Mouse (Mus musculus) ES-Bruce4 (cell line): ENCODE results near the gene Baiap2l1. TPM values are rescaled to one million over a fixed set of nuclear protein-coding genes. Genes with fewer than 3 reads are reported as not detected.

Experiments used
- H3K27ac ChIP-seq: 2 replicates; pipeline ENCODE4 v1.5.1; 2012; ENCODE audit warnings: low read length, inconsistent platforms; ENCODE audit not compliant: insufficient read depth
- H3K27me3 ChIP-seq: 2 replicates; pipeline ENCODE4 v1.6.1; 2012; ENCODE audit warnings: mild to moderate bottlenecking, low read length, inconsistent platforms; ENCODE audit not compliant: control insufficient read depth, poor library complexity, insufficient read depth, severe bottlenecking
- H3K36me3 ChIP-seq: 2 replicates; pipeline ENCODE4 v1.6.1; 2012; ENCODE audit warnings: inconsistent platforms, mild to moderate bottlenecking, low read length, moderate library complexity; ENCODE audit not compliant: control insufficient read depth, poor library complexity, insufficient read depth, severe bottlenecking
- H3K4me1 ChIP-seq: one replicate; pipeline ENCODE4 v1.8.1; 2011; ENCODE audit warnings: low read length; ENCODE audit not compliant: control insufficient read depth, insufficient read depth
- H3K4me3 ChIP-seq: 2 replicates; pipeline ENCODE4 v1.5.1; 2011; ENCODE audit warnings: low read depth, mild to moderate bottlenecking, low read length
- H3K9ac ChIP-seq: 2 replicates; pipeline ENCODE4 v1.6.1; 2012; ENCODE audit warnings: low read depth, mild to moderate bottlenecking, inconsistent platforms; ENCODE audit not compliant: poor library complexity, severe bottlenecking
- H3K9me3 ChIP-seq: replicated peaks from 2 replicates; pipeline ENCODE4 v1.6.1; 2012; ENCODE audit warnings: mild to moderate bottlenecking, low read length, inconsistent platforms; ENCODE audit not compliant: control insufficient read depth, poor library complexity, insufficient read depth, severe bottlenecking
- CTCF ChIP-seq: IDR thresholded peaks from one replicate; pipeline ENCODE4 v1.8.1; 2011; ENCODE audit warnings: low read depth, low read length
- EP300 ChIP-seq: IDR thresholded peaks from 2 replicates; pipeline ENCODE4 v1.6.1; 2011; ENCODE audit warnings: low read depth, low read length; ENCODE audit not compliant: insufficient read depth
- POLR2A ChIP-seq: IDR thresholded peaks from one replicate; pipeline ENCODE4 v1.8.1; 2011; ENCODE audit warnings: low read length; ENCODE audit not compliant: insufficient read depth
- polyA plus RNA-seq: library from polyadenylated mRNA; stranded (reverse); fragments of >200 nt; gene quantifications from 2 replicates; pipeline ENCODE4 v1.2.4, GENCODE M21; 2011; ENCODE audit warnings: low read depth; ENCODE audit not compliant: missing spikeins, insufficient read depth, insufficient read length

The Baiap2l1 gene
- polyA plus RNA-seq, 1 experiment, result 18.2 TPM

DNA sequence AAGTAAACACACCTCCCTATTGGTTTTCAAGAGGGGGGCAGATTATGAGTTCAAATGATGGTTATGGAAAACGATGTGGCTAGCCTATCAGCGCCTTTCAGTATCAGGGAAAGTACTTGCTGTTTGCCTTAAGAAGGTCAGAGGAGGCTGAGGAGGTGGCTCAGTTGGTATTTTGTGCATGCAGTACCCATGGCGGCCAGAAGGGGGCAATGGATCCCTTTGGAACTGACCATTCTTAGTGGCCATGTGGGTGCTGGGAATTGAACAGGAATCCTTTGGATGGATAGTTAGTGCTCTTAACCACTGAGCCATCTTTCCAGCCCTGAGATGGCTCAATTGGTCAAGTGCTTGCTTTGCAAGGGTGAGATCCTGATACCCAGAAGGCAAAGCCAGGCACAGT lies 26.0 kb upstream of the Baiap2l1 start:
- TF ChIP-seq CTCF (peak; percentile 64), EP300 (no peak)
- H3K4me3 ChIP-seq, result no peak overlapping the region
- no peak overlapping the region for H3K27ac ChIP-seq
- no peaks in the 10 kb centered on the region for H3K9me3 ChIP-seq
- no peaks in the 10 kb centered on the region for H3K4me1 ChIP-seq
- H3K9ac ChIP-seq, result no peak overlapping the region
- no peaks in the 10 kb centered on the region for H3K36me3 ChIP-seq
- H3K27me3 ChIP-seq, result no peaks in the 10 kb centered on the region

DNA sequence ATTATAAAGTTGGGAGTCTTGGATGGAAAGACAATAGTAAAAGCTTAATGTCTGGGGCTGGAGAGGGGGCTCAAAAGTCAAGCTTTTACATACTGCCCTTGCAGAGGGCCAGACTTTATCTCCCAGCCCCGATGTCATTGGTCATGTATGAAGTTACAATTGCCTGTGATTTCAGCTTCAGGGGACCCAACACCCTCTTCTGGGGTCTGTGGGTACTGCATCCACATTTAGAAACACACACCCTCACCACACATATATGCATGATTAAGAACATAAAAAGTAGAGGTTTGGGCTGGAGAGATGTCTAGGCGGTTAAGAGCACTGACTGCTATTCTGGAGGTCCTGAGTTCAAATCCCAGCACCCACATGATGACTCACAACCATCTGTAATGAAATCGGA lies 23.9 kb upstream of the Baiap2l1 start:
- Histone ChIP-seq H3K27me3 (no peaks in the 10 kb centered on the region), H3K27ac (no peak overlapping the region), H3K4me3 (no peak overlapping the region), H3K9me3 (no peaks in the 10 kb centered on the region), H3K36me3 (no peaks in the 10 kb centered on the region), H3K9ac (no peak overlapping the region), H3K4me1 (no peaks in the 10 kb centered on the region)
- TF ChIP-seq EP300, result no peak

DNA sequence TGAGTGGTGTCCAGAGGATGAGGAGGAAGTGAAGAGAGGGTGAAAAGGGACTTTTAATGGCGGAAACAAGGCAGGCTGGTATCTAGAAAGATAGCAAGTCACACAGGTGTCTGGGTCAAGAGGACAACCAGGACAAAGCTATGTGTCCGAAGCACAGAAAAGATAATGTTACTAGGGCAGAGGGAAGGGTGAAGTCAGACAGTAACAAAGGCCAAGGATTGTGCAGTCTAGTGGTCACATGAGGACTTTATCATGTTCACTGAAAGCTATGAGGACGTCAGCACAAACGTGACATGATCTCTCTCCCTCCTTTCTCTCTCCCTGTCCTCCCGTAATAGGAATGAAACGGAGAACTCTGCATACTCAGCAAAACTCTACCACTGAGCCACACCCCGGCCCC lies 22.8 kb upstream of the Baiap2l1 start:
- no peaks in the 10 kb centered on the region for H3K27me3 ChIP-seq
- no peaks in the 10 kb centered on the region for H3K4me1 ChIP-seq
- H3K4me3 ChIP-seq, result no peak overlapping the region
- H3K36me3 ChIP-seq, result no peaks in the 10 kb centered on the region
- H3K9ac ChIP-seq, result no peak overlapping the region
- TF ChIP-seq EP300 (no peak), CTCF (no peak), POLR2A (no peak)
- no peak overlapping the region for H3K27ac ChIP-seq
- H3K9me3 ChIP-seq, result no peaks in the 10 kb centered on the region

DNA sequence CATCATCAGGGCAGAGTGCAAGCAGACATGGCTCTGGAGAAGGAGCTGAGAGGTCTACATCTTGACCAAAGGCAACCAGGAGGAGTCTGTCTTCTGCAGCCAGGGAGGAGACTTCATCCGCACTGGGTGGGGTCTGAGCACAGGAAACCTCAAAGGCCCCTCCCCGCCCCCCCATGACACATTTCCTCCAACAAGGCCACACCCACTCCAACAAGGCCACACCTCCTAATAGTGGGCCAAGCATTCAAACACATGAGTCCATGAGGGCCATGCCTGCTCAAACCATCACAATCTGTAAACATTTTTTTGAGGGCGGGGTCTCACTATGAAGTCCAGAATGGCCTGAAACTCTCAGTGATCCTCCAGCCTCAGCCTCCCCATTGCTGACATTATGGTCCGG lies 21.5 kb upstream of the Baiap2l1 start:
- TF ChIP-seq EP300 (no peak), POLR2A (no peak), CTCF (no peak)
- H3K9ac ChIP-seq, result no peak overlapping the region
- H3K4me1 ChIP-seq, result no peaks in the 10 kb centered on the region
- no peak overlapping the region for H3K27ac ChIP-seq
- no peaks in the 10 kb centered on the region for H3K36me3 ChIP-seq
- H3K27me3 ChIP-seq, result no peaks in the 10 kb centered on the region
- H3K4me3 ChIP-seq, result no peak overlapping the region
- no peaks in the 10 kb centered on the region for H3K9me3 ChIP-seq

DNA sequence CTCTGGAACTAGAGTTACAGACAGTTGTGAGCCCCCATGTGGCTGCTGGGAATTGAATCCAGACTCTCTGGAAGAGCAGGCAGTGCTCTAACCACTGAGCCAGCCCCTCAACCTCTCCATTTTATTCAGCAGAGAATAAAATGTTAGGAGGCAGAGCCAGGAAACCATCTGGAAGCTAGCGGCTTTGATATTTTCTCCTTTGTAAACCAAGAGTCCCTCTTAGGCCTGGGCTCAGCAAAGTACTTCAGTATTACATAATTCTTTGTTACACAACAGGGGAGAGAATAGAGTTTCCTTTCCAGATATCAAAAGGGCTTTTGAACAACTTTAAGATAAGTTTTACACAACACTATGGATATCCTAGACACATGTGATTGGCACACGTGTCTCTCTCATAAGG lies 15.0 kb upstream of the Baiap2l1 start:
- no peak overlapping the region for H3K4me3 ChIP-seq
- H3K27ac ChIP-seq, result no peak overlapping the region
- TF ChIP-seq POLR2A, result no peak
- no peak for TF ChIP-seq EP300
- TF ChIP-seq CTCF, result no peak
- no peaks in the 10 kb centered on the region for H3K27me3 ChIP-seq
- H3K9ac ChIP-seq, result no peak overlapping the region
- H3K4me1 ChIP-seq, result peaks cover 6% of the 10 kb centered on the region
- no peaks in the 10 kb centered on the region for H3K36me3 ChIP-seq
- no peaks in the 10 kb centered on the region for H3K9me3 ChIP-seq

DNA sequence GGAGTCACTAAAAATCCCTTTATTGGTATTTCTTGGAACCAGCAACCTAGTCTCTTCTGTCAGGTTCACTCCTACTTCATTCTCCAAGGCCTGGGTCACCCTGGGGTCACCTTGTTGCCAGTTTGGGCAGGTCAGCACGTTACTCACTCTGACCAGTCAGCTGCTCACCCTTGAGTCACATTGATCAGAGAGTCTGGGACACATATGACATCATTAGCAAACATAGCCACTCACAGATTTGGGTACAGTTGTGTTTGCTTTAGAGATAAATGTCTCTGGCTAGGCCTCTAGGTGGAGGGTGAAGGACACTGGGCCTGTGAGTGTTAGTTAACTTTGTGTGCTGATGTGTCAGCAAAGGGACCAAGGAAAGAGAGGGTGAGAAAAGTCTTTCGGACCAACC lies 14.3 kb upstream of the Baiap2l1 start:
- H3K27ac ChIP-seq, result no peak overlapping the region
- H3K9ac ChIP-seq, result no peak overlapping the region
- H3K27me3 ChIP-seq, result no peaks in the 10 kb centered on the region
- no peaks in the 10 kb centered on the region for H3K9me3 ChIP-seq
- no peaks in the 10 kb centered on the region for H3K36me3 ChIP-seq
- H3K4me3 ChIP-seq, result no peak overlapping the region
- TF ChIP-seq POLR2A, result no peak
- no peak for TF ChIP-seq EP300
- no peak for TF ChIP-seq CTCF
- peaks cover 6% of the 10 kb centered on the region for H3K4me1 ChIP-seq

DNA sequence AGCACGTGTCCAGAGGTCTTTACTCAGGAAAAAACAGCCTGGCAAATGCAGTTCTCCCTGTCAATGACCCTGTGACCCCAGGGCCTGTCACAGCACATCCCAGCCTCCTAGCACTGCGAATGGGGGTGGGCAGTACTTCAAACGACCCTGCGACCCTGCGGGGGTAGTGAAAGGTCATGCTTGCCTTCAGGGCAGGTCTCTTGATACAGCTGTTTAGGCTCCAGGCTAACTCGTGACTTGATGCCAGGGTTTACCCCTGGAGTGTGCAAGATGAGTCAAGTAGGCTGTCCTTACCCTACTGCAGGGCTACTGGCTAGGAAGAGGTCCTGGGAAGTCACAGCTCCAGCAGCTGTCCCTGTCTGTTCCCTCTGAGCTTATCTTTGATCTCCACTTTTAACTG lies 13.1 kb upstream of the Baiap2l1 start:
- Histone ChIP-seq H3K9ac (no peak overlapping the region), H3K9me3 (no peaks in the 10 kb centered on the region), H3K27me3 (no peaks in the 10 kb centered on the region), H3K4me1 (peaks cover 6% of the 10 kb centered on the region), H3K36me3 (no peaks in the 10 kb centered on the region), H3K4me3 (no peak overlapping the region), H3K27ac (no peak overlapping the region)
- TF ChIP-seq EP300, result peak; percentile 93
- TF ChIP-seq CTCF, result no peak
